Mouse (Mus musculus): ENCODE data around the gene Fancd2os.

Gene Fancd2os

DNA sequence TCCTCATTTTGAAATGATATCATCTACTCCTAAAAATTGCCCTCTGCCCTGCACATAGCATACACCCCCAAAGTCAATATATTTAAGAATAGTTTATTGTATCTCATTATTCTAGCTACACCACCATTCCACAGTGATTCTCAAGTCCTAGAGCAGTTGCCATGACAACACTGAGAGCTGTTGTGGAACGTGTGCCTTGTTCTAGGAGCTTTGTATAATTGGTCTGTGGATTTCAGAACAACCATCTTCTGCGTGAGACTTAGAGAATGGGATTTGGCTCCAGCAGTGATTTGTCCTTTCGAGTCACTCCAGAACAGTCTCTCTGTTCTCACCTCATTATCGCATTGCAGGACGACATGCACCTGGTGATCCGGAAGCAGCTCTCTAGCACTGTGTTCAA, 40.8 kb downstream of the Fancd2os start:
- H3K27me3 ChIP-seq (ENCODE audit: insufficient read depth, low read length), result no peaks in the 10 kb centered on the region
- no peak for TF ChIP-seq NANOG (IDR thresholded peaks at IDR 0.05; ENCODE audit: borderline replicate concordance, low read length)
- no peak for TF ChIP-seq CTCF (conservative IDR thresholded peaks at IDR 0.05; ENCODE audit: low read length)
- TF ChIP-seq POU5F1 (IDR thresholded peaks at IDR 0.05; ENCODE audit: borderline replicate concordance, low read length), result no peak
- no peaks in the 10 kb centered on the region for H3K9me3 ChIP-seq (ENCODE audit: low read length)
- H3K4me1 ChIP-seq (replicated peaks; ENCODE audit: low read depth, low read length), result peaks cover 14% of the 10 kb centered on the region
- H3K4me3 ChIP-seq (replicated peaks; ENCODE audit: low read length), result no peak overlapping the region
- H3K36me3 ChIP-seq (ENCODE audit: insufficient read depth, low read length), result peaks cover 93% of the 10 kb centered on the region

Data from E14TG2a.4 (cell line).